Mouse (Mus musculus) 416B (cell line): Measurements from ENCODE around the gene Gm7849.
"Not testable (repeated sequence)": the region's sequence is repeated elsewhere in the genome, so short reads cannot be mapped to it uniquely, and the experiment has no call there.

Source experiments
- DNase-seq: peaks from one replicate; pipeline ENCODE4 v3.0.0; 2011; ENCODE audit warnings: low read depth

Gm7849 gene

DNA sequence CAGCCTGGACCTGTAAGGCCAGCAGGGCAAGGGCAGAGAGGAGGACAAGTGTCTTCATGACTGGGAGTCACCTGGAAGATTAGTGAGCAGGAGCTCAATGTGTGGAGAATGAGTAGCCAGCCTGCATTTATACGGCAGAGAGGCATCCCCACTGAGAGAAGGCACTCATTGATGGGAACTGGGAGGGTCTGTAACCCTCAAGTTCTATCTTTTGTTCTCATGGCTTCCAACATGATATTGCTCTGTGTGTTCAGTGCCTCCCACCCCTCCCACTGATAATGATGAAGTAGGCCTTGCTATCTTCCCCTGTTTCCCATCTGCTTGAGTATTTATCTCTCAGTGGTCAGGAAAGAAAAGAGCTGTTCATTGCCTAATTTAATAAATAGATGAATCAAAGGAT, at the start of gene Gm7849:
Gene Gm7849 (minus strand): TSS at position 101 of the 400 bp plus-strand sequence.
- not testable (repeated sequence) for DNase-seq

DNA sequence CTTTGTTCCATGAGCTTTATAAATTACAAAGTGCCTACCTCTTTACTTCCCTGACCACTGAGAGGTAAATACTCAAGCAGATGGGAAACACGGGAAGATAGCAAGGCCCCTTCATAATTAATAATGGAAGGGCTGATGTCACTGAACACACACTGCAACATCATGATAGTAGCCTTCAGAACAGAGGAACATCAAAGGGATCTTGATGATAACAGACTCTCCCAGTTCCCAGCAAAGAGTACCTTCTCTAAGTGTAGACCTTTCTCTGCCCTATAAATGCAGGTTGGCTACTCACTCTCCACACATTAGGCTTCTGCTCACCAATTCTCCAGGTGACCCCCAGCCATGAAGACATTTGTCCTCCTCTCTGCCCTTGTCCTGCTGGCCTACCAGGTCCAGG, 29.2 kb downstream of the Gm7849 start, which contains the start of gene Defa36:
Gene Defa36 (plus strand): TSS at position 301 of the 400 bp plus-strand sequence.
- not testable (repeated sequence) for DNase-seq
